Mouse (Mus musculus) hindlimb bud, embryonic 11.5 days (tissue): ENCODE results near the gene Ccdc141.
"Not testable (repeated sequence)": the region's sequence is repeated elsewhere in the genome, so short reads cannot be mapped to it uniquely, and the experiment has no call there.

ENCODE experiments used
- DNase-seq: peaks from one replicate; pipeline ENCODE4 v3.0.0-alpha.2; 2012; ENCODE audit warnings: low read depth, low spot score; ENCODE audit errors: extremely low spot score

Ccdc141 gene

GRCm38 (mm10) chr2:77074373-77074772 is 96.1 kb downstream of the Ccdc141 start:
- DNase-seq, result no peak

GRCm38 (mm10) chr2:77073930-77074329 is 96.5 kb downstream of the Ccdc141 start:
- DNase-seq, result no peak

- DNase-seq, result no peak
Observed at GRCm38 (mm10) chr2:77065294-77065693, 105.1 kb downstream of the Ccdc141 start.

GRCm38 (mm10) chr2:77061871-77062270 is 108.6 kb downstream of the Ccdc141 start:
- peak; percentile 50 for DNase-seq

GRCm38 (mm10) chr2:77059596-77059995 is 110.8 kb downstream of the Ccdc141 start:
- no peak for DNase-seq

GRCm38 (mm10) chr2:77056367-77056766 is 114.1 kb downstream of the Ccdc141 start:
- DNase-seq, result no peak

GRCm38 (mm10) chr2:77042912-77043311 is 127.5 kb downstream of the Ccdc141 start:
- DNase-seq, result no peak

GRCm38 (mm10) chr2:77039683-77040082 is 130.8 kb downstream of the Ccdc141 start:
- no peak for DNase-seq

GRCm38 (mm10) chr2:77039281-77039680 is 131.2 kb downstream of the Ccdc141 start:
- DNase-seq, result no peak

- DNase-seq, result no peak
Observed at GRCm38 (mm10) chr2:77037211-77037610, 133.2 kb downstream of the Ccdc141 start.

- DNase-seq, result no peak
Observed at GRCm38 (mm10) chr2:77034112-77034511, 136.3 kb downstream of the Ccdc141 start.

GRCm38 (mm10) chr2:77033322-77034060 is 136.9 kb downstream of the Ccdc141 start:
- no peak for DNase-seq

- DNase-seq, result no peak
Observed at GRCm38 (mm10) chr2:77020649-77021048, 149.8 kb downstream of the Ccdc141 start.

GRCm38 (mm10) chr2:77017735-77018134 is 152.7 kb downstream of the Ccdc141 start:
- DNase-seq, result no peak

GRCm38 (mm10) chr2:77013449-77013848 is 157.0 kb downstream of the Ccdc141 start:
- DNase-seq, result not testable (repeated sequence)

GRCm38 (mm10) chr2:77011981-77012380 is 158.5 kb downstream of the Ccdc141 start:
- no peak for DNase-seq

GRCm38 (mm10) chr2:77007015-77007414 is 163.4 kb downstream of the Ccdc141 start:
- no peak for DNase-seq

- no peak for DNase-seq
Observed at GRCm38 (mm10) chr2:77003148-77003547, 167.3 kb downstream of the Ccdc141 start.

GRCm38 (mm10) chr2:76998351-76998750 is 172.1 kb downstream of the Ccdc141 start:
- no peak for DNase-seq

- DNase-seq, result no peak
Observed at GRCm38 (mm10) chr2:76992493-76993201, 177.8 kb downstream of the Ccdc141 start.

GRCm38 (mm10) chr2:76987317-76987716 is 183.1 kb downstream of the Ccdc141 start:
- no peak for DNase-seq

- no peak for DNase-seq
Observed at GRCm38 (mm10) chr2:76984384-76984783, 186.1 kb downstream of the Ccdc141 start.
